Mouse (Mus musculus) lung, embryonic 16.5 days (tissue): ENCODE data around the gene Ccm2. TPM values are rescaled to one million over a fixed set of nuclear protein-coding genes. Genes with fewer than 3 reads are reported as not detected.

Experiments
- ATAC-seq: fragments of 200-750 bp; cut with Nextera tagmentation; 2 replicates; pipeline ENCODE4 v1.8.0; 2017; ENCODE audit warnings: low read depth, mild to moderate bottlenecking, moderate library complexity
- H3K27ac ChIP-seq: fragments of 300-500 bp; sonication (generic); 2 replicates; pipeline ENCODE4 v1.5.1; 2014; ENCODE audit warnings: mild to moderate bottlenecking, control low read depth, low read length
- H3K27me3 ChIP-seq: fragments of 300-500 bp; sonication (generic); 2 replicates; pipeline ENCODE4 v1.6.1; 2014; ENCODE audit warnings: low read depth, low read length, mixed read lengths; ENCODE audit not compliant: control insufficient read depth, insufficient read depth
- H3K36me3 ChIP-seq: fragments of 300-500 bp; sonication (generic); 2 replicates; pipeline ENCODE4 v1.6.1; 2014; ENCODE audit warnings: low read length; ENCODE audit not compliant: control insufficient read depth, insufficient read depth
- H3K4me1 ChIP-seq: fragments of 300-500 bp; sonication (generic); replicated peaks from 2 replicates; pipeline ENCODE4 v1.6.1; 2014; ENCODE audit warnings: low read length, mixed read lengths; ENCODE audit not compliant: control insufficient read depth, insufficient read depth
- H3K4me2 ChIP-seq: fragments of 300-500 bp; sonication (generic); 2 replicates; pipeline ENCODE4 v1.6.1; 2014; ENCODE audit warnings: low read depth, low read length, control low read depth
- H3K4me3 ChIP-seq: fragments of 300-500 bp; sonication (generic); 2 replicates; pipeline ENCODE4 v1.5.1; 2014; ENCODE audit warnings: mild to moderate bottlenecking, low read length, control low read depth
- H3K9ac ChIP-seq: fragments of 300-500 bp; sonication (generic); 2 replicates; pipeline ENCODE4 v1.6.1; 2014; ENCODE audit warnings: low read length, control low read depth
- H3K9me3 ChIP-seq: fragments of 300-500 bp; sonication (generic); 2 replicates; pipeline ENCODE4 v1.6.1; 2016; ENCODE audit warnings: low read length; ENCODE audit not compliant: control insufficient read depth
- WGBS: fragments of 180-500 bp; shearing (Covaris S2); extraction: QIAGEN DNeasy Blood & Tissue Kit; methylation state at CpG from one replicate; pipeline ENCODE4 v1.1.7; 2014; 5-methylcytosine and 5-hydroxymethylcytosine counted together
- polyA plus RNA-seq: library from polyadenylated mRNA; unstranded; fragments of >200 nt; fragmentation: Nextera tagmentation; extraction: Ambion mirVana; gene quantifications from 2 replicates; pipeline ENCODE4 v1.2.1, GENCODE M21; 2015

The Ccm2 gene
- polyA plus RNA-seq, 1 experiment from 2014 or later = 79.3 TPM

DNA sequence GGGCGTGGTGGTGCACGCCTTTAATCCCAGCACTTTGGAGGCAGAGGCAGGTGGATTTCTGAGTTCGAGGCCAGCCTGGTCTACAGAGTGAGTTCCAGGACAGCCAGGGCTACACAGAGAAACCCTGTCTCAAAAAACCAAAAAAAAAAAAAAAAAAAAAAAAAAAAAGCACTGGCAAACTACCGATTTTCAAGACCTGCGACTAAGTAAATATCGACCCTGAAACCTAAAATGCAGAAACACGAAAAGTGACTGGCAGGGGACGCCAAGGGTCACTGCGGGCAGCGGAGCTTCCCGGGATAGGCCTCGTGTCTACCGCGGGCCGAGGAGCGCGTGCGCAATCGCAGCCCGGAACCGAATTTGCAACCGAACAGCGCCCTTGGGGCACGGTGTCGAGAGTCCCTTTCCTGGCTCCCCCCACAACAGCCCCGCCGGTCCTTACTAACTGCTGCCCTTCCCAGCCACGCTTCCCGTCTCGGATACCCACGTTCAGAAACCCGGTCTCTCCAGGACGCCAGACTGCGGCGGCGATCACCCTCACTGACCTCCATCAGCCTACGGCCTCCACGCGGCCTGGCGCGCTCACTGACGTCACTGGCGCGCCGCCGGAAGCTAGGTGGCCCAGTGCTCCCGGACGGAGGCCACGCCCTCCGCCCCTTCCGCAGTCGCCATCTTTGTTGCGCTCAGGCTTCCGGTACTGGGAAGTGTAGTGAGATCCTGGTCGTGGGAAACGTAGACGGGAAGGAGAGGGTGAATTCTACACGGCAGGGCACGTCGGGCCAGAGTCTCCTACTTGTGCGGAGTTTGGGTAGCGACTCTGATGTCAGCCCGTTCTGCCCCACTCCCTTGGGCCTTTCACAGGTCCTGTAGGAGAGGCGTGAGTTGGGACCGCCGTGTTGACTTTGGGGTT, 79.0 kb downstream of the Ccm2 start, which contains the start of gene Tbrg4:
TSS of gene Tbrg4 (minus strand) at position 590 of the 910 bp plus-strand sequence.
- ATAC-seq = peak; percentile 98
- no peaks in the 10 kb centered on the region for H3K9me3 ChIP-seq

DNA sequence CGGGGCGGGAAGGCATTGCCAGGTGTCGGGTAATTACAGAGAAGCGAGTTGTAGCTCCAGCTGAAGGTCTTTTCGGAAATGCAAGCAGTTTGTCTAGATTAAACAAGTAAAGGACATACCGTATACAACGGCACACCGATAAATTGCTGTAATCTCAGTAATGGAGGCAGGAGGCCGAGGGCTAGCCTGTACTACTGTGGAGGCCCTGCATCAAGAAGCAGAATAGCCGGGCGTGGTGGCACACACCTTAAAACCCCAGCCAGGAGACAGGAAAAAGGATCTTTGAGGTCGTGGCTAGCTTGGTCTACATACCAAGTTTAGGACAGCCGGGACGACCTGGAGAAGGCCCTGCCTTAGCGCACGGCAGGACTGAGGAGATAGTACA, 79.7 kb downstream of the Ccm2 start:
- H3K4me3 ChIP-seq = peak overlapping the region; percentile 81
- peaks cover 10% of the 10 kb centered on the region; the same call in 1 of the 2 replicates for H3K36me3 ChIP-seq
- H3K27me3 ChIP-seq = no peaks in the 10 kb centered on the region
- WGBS = 10% methylated on average over 16 of the region's 16 CpGs
- H3K9me3 ChIP-seq = no peaks in the 10 kb centered on the region
- H3K4me2 ChIP-seq = peak overlapping the region; percentile 85
- peak overlapping the region; percentile 75 for H3K9ac ChIP-seq
- 0 out of 2 replicates have a peak, but pooled peaks have one; percentile 9 for ATAC-seq
- peaks cover 20% of the 10 kb centered on the region for H3K4me1 ChIP-seq
- H3K27ac ChIP-seq = peak overlapping the region; percentile 72

More for the DNA sequence above, 79.0 kb downstream of the Ccm2 start, which contains the start of gene Tbrg4:
- Histone ChIP-seq H3K4me2 (peak within 1 kb of the TSS; percentile 85), H3K4me1 (peaks cover 20% of the 10 kb centered on the region), H3K4me3 (peak within 1 kb of the TSS; percentile 81), H3K36me3 (peaks cover 12% of the 10 kb centered on the region), H3K9ac (peak within 1 kb of the TSS; percentile 75), H3K27me3 (no peaks in the 10 kb centered on the region), H3K27ac (peak within 1 kb of the TSS; percentile 72)
- under 1% methylated on average over 66 of the region's 66 CpGs for WGBS

DNA sequence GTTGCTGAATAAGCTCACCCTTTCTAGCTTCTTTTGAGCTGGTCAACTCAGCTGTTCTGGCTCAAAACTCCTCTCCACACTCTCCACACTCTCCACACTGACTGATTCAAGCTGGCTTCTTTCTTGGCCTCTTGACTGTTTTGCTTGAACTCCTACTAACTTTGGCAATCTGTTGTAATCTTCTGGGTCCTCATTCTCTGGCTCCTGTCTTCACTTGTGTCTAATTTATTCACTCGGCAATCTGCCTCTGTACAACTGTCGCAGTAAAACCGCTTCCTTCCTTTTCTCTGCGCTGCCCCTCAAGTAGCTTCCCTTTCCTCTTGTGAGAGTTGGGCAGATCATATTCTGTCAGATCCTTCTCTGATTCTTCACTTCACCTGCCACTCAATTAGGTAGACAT, 81.0 kb downstream of the Ccm2 start:
- Histone ChIP-seq H3K4me2 (no peak overlapping the region), H3K4me1 (peaks cover 20% of the 10 kb centered on the region), H3K36me3 (peaks cover 8% of the 10 kb centered on the region; the same call in 1 of the 2 replicates), H3K9ac (no peak overlapping the region), H3K27ac (no peak overlapping the region), H3K27me3 (no peaks in the 10 kb centered on the region), H3K4me3 (no peak overlapping the region), H3K9me3 (0 out of 2 replicates have a peak, but pooled peaks cover 3% of the 10 kb centered on the region)
- ATAC-seq = no peak
- WGBS = 82% methylated on average over 4 of the region's 4 CpGs

DNA sequence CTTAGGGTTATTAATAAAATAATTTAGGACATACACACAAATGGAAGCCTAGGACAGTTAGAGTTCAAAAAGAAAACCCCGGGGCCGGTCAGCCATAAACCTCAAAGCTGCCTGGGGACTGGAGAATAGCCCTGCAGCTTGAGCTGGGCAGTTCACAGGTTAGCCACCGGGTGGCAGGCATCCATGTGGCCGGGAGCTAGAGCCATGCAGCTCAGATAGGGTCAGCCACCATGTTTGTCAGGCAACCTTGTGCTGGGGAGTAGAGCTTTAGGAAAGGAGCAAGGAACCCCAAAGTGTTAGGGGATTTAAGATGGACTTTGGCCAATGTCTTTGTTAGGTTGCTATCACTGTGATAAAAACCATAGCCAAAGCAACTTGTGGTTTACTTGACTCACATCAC, 81.9 kb downstream of the Ccm2 start:
- no peak overlapping the region for H3K4me3 ChIP-seq
- H3K27ac ChIP-seq = no peak overlapping the region
- 0 out of 2 replicates have a peak, but pooled peaks cover 3% of the 10 kb centered on the region for H3K9me3 ChIP-seq
- WGBS = 26% methylated on average over 4 of the region's 4 CpGs
- H3K9ac ChIP-seq = no peak overlapping the region
- H3K4me1 ChIP-seq = peaks cover 20% of the 10 kb centered on the region
- no peak overlapping the region for H3K4me2 ChIP-seq
- no peaks in the 10 kb centered on the region for H3K27me3 ChIP-seq
- H3K36me3 ChIP-seq = peaks cover 3% of the 10 kb centered on the region; the same call in 1 of the 2 replicates
- no peak for ATAC-seq

DNA sequence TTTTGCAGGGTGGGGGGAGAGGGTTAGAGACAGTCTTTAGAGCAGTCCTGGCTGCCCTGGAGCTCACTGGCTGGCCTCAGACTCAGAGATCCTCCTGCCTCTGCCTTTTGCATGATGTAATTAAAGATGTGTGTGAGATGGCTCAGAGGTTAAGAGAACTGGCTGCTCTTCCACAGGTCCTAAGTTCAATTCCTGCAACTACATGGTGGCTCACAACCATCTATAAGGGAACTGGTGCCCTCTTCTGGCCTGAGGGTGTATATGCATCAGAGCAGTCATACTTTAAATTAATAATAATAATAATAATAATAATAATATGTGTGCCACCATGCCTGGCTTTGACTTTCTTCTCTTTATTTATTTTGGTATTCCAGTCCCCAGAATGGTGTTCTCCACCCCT, 83.0 kb downstream of the Ccm2 start:
- Histone ChIP-seq H3K4me1 (peaks cover 10% of the 10 kb centered on the region), H3K9ac (no peak overlapping the region), H3K36me3 (no peaks in the 10 kb centered on the region), H3K9me3 (0 out of 2 replicates have a peak, but pooled peaks cover 3% of the 10 kb centered on the region), H3K27me3 (no peaks in the 10 kb centered on the region), H3K4me2 (no peak overlapping the region), H3K4me3 (no peak overlapping the region), H3K27ac (no peak overlapping the region)
- ATAC-seq = no peak

DNA sequence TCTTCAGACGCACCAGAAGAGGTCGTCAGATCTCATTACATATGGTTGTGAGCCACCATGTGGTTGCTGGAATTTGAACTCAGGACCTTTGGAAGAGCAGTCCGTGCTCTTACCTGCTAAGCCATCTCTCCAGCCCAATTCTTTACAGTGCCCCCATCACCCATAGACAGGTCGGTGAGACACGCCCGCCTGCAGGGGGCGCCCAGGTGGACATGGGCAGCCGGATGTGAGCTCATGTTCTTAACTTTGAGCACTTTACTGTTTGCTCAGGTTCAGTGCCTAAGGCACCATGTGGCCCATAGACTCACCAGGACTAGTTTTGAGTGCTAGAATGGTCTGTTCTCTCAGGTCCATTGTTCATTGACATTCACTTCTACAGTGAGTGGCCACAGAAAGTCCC, 89.5 kb downstream of the Ccm2 start:
- ATAC-seq = no peak
- Histone ChIP-seq H3K4me1 (no peaks in the 10 kb centered on the region), H3K27me3 (no peaks in the 10 kb centered on the region), H3K36me3 (no peaks in the 10 kb centered on the region), H3K27ac (no peak overlapping the region), H3K9me3 (0 out of 2 replicates have a peak, but pooled peaks cover 3% of the 10 kb centered on the region), H3K4me2 (no peak overlapping the region), H3K4me3 (no peak overlapping the region), H3K9ac (no peak overlapping the region)
- 65% methylated on average over 8 of the region's 8 CpGs for WGBS

DNA sequence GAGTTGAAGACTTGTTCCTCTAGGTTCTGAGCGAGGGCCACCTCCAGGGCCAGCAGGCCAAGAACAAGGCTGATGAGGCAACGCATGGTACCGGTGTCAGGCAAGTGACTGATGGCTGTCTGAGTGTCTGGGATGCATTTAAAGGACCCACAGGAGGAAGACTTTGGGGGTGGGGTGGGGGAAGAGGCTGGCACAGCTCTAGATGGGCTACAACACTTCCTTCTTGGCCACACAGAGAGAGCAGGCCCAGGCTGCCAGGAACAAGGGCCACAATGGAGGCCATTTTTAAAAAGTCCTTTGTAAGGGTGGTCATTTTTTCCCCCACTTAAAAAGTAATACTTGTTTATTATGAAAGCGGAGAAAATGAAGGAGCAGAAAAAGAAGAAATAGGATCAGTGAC, 91.8 kb downstream of the Ccm2 start, which contains the start of gene Wap:
TSS of gene Wap (minus strand) at position 101 of the 400 bp plus-strand sequence.
- Histone ChIP-seq H3K36me3 (no peaks in the 10 kb centered on the region), H3K4me1 (no peaks in the 10 kb centered on the region)

DNA sequence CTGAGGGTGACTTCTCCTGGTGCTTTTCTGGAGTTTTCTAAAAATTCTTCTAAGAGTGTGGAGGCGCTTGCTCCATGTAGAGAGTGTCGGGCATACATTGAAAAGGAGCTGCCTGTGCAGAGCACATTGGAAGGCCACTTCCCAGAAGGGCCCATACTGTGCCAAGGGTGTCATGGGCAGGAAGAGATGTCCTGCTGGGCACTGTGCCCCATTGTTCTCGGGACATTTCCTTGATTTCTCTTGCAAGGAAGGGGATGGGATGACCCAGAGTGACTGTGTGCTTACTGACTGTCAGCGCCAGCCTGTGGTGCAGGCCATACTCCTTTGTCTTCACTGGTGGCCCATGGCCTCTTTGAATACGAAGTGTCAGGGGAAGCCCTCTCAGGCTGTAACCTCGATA, 92.4 kb downstream of the Ccm2 start:
- Histone ChIP-seq H3K27ac (no peak overlapping the region), H3K36me3 (no peaks in the 10 kb centered on the region), H3K9me3 (no peaks in the 10 kb centered on the region), H3K4me1 (no peaks in the 10 kb centered on the region), H3K9ac (no peak overlapping the region), H3K4me2 (no peak overlapping the region), H3K4me3 (no peak overlapping the region), H3K27me3 (no peaks in the 10 kb centered on the region)
- WGBS = 67% methylated on average over 6 of the region's 6 CpGs
- no peak for ATAC-seq

More for the DNA sequence above, 91.8 kb downstream of the Ccm2 start, which contains the start of gene Wap:
- no peak within 1 kb of the TSS for H3K4me2 ChIP-seq
- H3K9ac ChIP-seq = no peak within 1 kb of the TSS
- ATAC-seq = no peak
- H3K4me3 ChIP-seq = no peak within 1 kb of the TSS
- 81% methylated on average over 4 of the region's 4 CpGs for WGBS
- no peaks in the 10 kb centered on the region for H3K27me3 ChIP-seq
- no peak within 1 kb of the TSS for H3K27ac ChIP-seq
- no peaks in the 10 kb centered on the region for H3K9me3 ChIP-seq

DNA sequence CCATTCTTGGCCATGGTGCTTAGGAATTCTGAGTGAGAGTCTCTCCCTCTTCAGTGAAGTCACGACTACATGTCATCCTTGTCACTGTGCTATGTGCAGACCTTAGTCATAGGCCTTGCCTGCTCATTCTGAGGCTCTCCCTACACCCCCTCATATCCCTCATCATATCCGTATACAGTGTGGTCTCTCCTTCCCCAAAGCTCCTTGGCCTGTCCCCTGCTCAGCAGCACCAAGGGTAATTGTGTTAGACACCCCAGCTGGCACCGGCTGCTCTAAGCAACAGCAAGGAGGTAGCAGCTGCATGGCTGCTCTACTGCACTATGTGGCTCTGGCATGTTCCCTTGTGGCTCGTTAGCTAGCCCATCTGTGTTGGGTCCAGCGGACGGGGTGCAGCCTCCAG, 97.9 kb downstream of the Ccm2 start:
- no peaks in the 10 kb centered on the region for H3K27me3 ChIP-seq
- no peak for ATAC-seq
- H3K4me2 ChIP-seq = no peak overlapping the region
- H3K36me3 ChIP-seq = no peaks in the 10 kb centered on the region
- no peaks in the 10 kb centered on the region for H3K4me1 ChIP-seq
- H3K9me3 ChIP-seq = no peaks in the 10 kb centered on the region
- no peak overlapping the region for H3K4me3 ChIP-seq
- H3K27ac ChIP-seq = no peak overlapping the region
- H3K9ac ChIP-seq = no peak overlapping the region
- WGBS = 74% methylated on average over 6 of the region's 6 CpGs
